Mouse (Mus musculus) forebrain, postnatal 0 days (tissue): Measurements from ENCODE around the gene Mettl4. TPM values are rescaled to one million over a fixed set of nuclear protein-coding genes. Genes with fewer than 3 reads are reported as not detected.
A peak's percentile ranks its signal among the peaks of the same experiment; 100 is the strongest.

Experiments used
- ATAC-seq: fragments of 200-750 bp; cut with Nextera tagmentation; 2 replicates; pipeline ENCODE4 v1.8.0; 2017; ENCODE audit warnings: mild to moderate bottlenecking, moderate library complexity
- DNase-seq: peaks from one replicate; pipeline ENCODE4 v3.0.0-alpha.2; 2015
- H3K27ac ChIP-seq: fragments of 300-500 bp; sonication (generic); 2 replicates; pipeline ENCODE4 v1.5.1; 2014; ENCODE audit warnings: low read depth, mild to moderate bottlenecking, antibody characterized with exemption, low read length, moderate library complexity, mixed read lengths
- H3K27me3 ChIP-seq: fragments of 300-500 bp; sonication (generic); 2 replicates; pipeline ENCODE4 v1.6.1; 2014; ENCODE audit warnings: mild to moderate bottlenecking, low read length, mixed read lengths; ENCODE audit not compliant: insufficient read depth
- H3K36me3 ChIP-seq: fragments of 300-500 bp; sonication (generic); 2 replicates; pipeline ENCODE4 v1.6.1; 2014; ENCODE audit warnings: mild to moderate bottlenecking, moderate library complexity; ENCODE audit not compliant: insufficient read depth
- H3K4me1 ChIP-seq: fragments of 300-500 bp; sonication (generic); 2 replicates; pipeline ENCODE4 v1.6.1; 2014; ENCODE audit warnings: antibody characterized with exemption; ENCODE audit not compliant: insufficient read depth
- H3K4me2 ChIP-seq: fragments of 300-500 bp; sonication (generic); 2 replicates; pipeline ENCODE4 v1.6.1; 2014; ENCODE audit warnings: low read depth, mild to moderate bottlenecking, moderate library complexity
- H3K4me3 ChIP-seq: fragments of 300-500 bp; sonication (generic); 2 replicates; pipeline ENCODE4 v1.5.1; 2014; ENCODE audit warnings: low read depth, low read length, mixed read lengths
- H3K9ac ChIP-seq: fragments of 300-500 bp; sonication (generic); 2 replicates; pipeline ENCODE4 v1.6.1; 2014; ENCODE audit warnings: mild to moderate bottlenecking
- H3K9me3 ChIP-seq: fragments of 300-500 bp; sonication (generic); 2 replicates; pipeline ENCODE4 v1.6.1; 2016; ENCODE audit warnings: low read length
- CTCF ChIP-seq: sonication (generic); IDR thresholded peaks from 2 replicates; pipeline ENCODE4 v1.5.1; 2016; ENCODE audit warnings: antibody characterized with exemption, control low read depth, low read depth
- WGBS: fragments of 180-500 bp; shearing (Covaris S2); extraction: QIAGEN DNeasy Blood & Tissue Kit; methylation state at CpG from one replicate; pipeline ENCODE4 v1.1.7; 2014; 5-methylcytosine and 5-hydroxymethylcytosine counted together
- polyA plus RNA-seq: library from polyadenylated mRNA; unstranded; fragments of >200 nt; fragmentation: Nextera tagmentation; extraction: Ambion mirVana; gene quantifications from 2 replicates; pipeline ENCODE4 v1.2.1, GENCODE M21; 2015
- total RNA-seq: library from RNA; depleted of rRNA; stranded (reverse); fragments of >200 nt; gene quantifications from 2 replicates; pipeline ENCODE4 v1.2.3, GENCODE M21; 2014; rRNA removed

The Mettl4 gene
- total RNA-seq (16.3 and 20.8 TPM in 2 replicates), polyA plus RNA-seq (8.7 and 9.9 TPM in 2 replicates)

DNA sequence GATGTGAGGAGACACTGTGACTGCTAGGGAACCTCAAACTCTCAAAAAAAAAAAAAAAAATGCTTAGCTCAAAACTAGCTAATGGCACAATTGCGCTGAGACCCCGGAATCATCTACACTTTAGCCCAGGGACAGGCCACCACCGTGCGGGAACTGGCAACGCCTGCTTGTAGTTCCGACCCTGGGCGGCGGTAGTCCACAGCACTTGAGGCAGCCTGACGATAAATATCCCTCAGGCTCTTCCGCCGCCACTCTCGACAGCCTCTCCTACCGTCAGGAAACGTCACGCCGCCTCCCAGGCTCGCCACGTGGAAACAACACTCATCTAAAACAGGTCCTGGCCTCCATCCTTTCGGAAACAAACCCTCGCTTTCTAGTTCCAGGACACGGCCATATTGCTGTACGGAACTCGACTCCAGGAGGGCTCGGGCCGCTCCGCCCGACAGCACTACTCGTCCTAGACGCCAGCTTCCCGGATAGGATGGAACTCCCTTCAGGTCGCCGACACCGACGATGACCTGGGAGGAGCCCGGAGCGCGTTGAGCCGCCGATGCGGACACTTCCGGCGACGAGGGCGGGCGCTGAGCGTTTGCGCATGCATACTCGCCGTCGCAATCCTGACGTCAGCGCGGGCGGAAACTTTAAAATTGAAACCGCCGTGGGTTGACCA lies at the start of gene Mettl4:
Gene Mettl4, minus strand, starts transcription at position 554 of the 670 bp plus-strand sequence.
- under 1% methylated on average over 56 of the region's 56 CpGs for WGBS
- peak within 1 kb of the TSS; percentile 64 for H3K4me3 ChIP-seq
- DNase-seq (peak; percentile 94), ATAC-seq (peak; percentile 96)
- H3K27me3 ChIP-seq, result no peaks in the 10 kb centered on the region
- peak within 1 kb of the TSS; percentile 77 for H3K4me2 ChIP-seq
- TF ChIP-seq CTCF, result peak; percentile 46
- no peaks in the 10 kb centered on the region; the same call in none of the 2 replicates for H3K4me1 ChIP-seq
- H3K9me3 ChIP-seq, result no peaks in the 10 kb centered on the region
- no peaks in the 10 kb centered on the region for H3K36me3 ChIP-seq
- peak within 1 kb of the TSS; percentile 76 for H3K9ac ChIP-seq
- peak within 1 kb of the TSS; percentile 92 for H3K27ac ChIP-seq

DNA sequence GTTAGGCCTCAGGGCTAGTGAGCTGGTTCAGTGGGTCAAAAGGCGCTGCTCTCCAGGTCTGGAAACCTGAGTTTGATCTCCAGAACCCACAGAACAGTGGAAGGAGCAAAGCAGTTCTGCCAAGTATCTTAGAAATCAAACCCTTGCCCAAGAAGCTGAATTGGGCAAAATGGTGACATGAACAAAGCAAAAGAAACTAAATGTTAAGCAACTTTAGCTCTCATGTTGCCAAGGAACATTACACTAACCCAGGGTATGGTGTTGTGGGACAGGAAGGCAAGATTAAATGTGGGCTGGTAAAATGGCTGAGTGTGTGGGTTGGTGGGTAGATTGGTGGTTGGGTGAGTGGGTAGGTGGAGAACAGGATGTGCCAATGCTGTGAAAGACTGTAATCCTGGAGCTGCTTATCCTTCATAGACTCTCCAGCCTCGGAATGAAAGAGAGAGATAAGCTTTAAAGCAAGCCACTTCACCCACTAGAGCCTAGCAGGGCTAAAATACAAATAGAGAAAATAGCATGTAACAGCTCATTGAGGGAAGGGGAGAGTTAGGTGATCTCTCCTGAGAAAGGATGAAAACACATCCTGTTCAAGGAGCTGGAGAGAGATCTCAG lies 29.2 kb upstream of the Mettl4 start:
- Histone ChIP-seq H3K27me3 (no peaks in the 10 kb centered on the region), H3K27ac (no peak overlapping the region), H3K4me2 (no peak overlapping the region), H3K36me3 (no peaks in the 10 kb centered on the region), H3K9me3 (no peaks in the 10 kb centered on the region), H3K4me3 (no peak overlapping the region), H3K9ac (no peak overlapping the region), H3K4me1 (no peaks in the 10 kb centered on the region)
- ATAC-seq (no peak), DNase-seq (no peak)
- TF ChIP-seq CTCF, result no peak
- WGBS, result 82% methylated on average over 2 of the region's 2 CpGs

DNA sequence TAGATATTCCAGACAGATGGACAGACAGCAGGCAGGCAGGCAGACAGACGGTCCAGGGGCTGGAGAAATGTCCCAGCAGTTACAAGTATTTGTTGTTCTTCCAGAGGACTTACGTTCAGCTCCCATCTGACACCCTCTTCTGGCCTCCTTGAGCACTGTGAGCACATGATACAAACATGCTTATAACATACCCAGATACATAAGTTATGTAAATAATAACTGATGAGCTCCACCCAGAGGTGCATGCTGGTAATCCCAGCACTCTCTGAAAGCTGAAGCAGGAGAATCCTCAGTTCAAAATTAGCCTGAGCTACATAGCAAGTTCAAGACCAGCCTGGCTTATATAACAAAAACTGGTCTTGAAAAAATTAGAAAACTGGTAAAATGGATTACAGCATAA lies 18.7 kb upstream of the Mettl4 start:
- no peak for DNase-seq
- H3K9me3 ChIP-seq, result no peaks in the 10 kb centered on the region
- no peak overlapping the region for H3K4me3 ChIP-seq
- no peak overlapping the region for H3K4me2 ChIP-seq
- H3K36me3 ChIP-seq, result no peaks in the 10 kb centered on the region
- no peak overlapping the region for H3K27ac ChIP-seq
- H3K9ac ChIP-seq, result no peak overlapping the region
- no peak for TF ChIP-seq CTCF
- 89% methylated on average over 2 of the region's 2 CpGs for WGBS
- H3K27me3 ChIP-seq, result no peaks in the 10 kb centered on the region
- ATAC-seq, result no peak
- H3K4me1 ChIP-seq, result no peaks in the 10 kb centered on the region

DNA sequence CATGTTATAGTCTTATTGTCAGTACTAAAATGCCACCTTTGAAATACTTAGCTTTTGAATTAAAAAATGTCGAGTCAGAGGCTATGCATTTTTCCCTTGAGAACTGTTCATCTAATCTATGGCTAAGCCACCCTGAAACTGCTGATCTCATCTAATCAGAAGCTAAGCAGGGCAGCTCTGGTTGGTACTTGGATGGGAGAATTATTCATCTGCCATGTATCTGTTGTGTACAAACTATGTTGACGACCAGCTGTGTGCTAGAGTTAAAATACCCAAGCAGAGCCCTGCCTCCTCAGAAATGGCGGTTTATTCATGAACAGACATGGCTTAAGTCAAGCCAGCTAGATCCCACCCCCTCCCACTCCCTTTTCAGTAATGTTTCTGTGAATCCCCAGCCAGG lies 14.9 kb upstream of the Mettl4 start:
- Histone ChIP-seq H3K27me3 (no peaks in the 10 kb centered on the region), H3K9me3 (no peaks in the 10 kb centered on the region), H3K4me3 (no peak overlapping the region), H3K4me2 (no peak overlapping the region), H3K36me3 (no peaks in the 10 kb centered on the region), H3K4me1 (no peaks in the 10 kb centered on the region), H3K27ac (no peak overlapping the region), H3K9ac (no peak overlapping the region)
- WGBS, result 75% methylated on average over 3 of the region's 3 CpGs
- TF ChIP-seq CTCF, result no peak
- DNase-seq, result no peak
- ATAC-seq, result 0 out of 2 replicates have a peak, but pooled peaks have one; percentile 45

DNA sequence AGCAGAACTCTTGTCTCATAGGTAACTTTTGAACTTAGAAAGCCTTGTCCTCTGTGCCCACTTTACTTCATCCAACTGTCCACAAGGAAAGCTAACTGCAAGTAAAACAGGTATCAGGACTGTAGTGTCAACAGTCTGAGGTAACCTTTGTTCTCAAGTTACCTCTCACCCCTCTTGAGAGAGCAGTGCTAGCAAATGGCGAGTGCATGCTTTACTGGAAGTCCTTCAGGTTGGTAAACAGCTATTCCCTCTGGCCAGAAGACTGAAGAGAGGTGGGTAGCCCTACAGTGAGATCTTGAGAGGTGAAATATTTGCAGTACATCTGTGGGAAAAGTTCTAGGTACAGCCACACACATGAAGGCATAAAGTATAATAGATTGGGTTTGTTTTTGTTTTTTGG lies 14.2 kb upstream of the Mettl4 start:
- 82% methylated on average over 1 of the region's 1 CpGs for WGBS
- Histone ChIP-seq H3K36me3 (no peaks in the 10 kb centered on the region), H3K9me3 (no peaks in the 10 kb centered on the region), H3K4me3 (no peak overlapping the region), H3K27me3 (no peaks in the 10 kb centered on the region), H3K27ac (no peak overlapping the region), H3K4me2 (no peak overlapping the region), H3K4me1 (no peaks in the 10 kb centered on the region), H3K9ac (no peak overlapping the region)
- TF ChIP-seq CTCF, result no peak
- ATAC-seq (no peak), DNase-seq (no peak)

DNA sequence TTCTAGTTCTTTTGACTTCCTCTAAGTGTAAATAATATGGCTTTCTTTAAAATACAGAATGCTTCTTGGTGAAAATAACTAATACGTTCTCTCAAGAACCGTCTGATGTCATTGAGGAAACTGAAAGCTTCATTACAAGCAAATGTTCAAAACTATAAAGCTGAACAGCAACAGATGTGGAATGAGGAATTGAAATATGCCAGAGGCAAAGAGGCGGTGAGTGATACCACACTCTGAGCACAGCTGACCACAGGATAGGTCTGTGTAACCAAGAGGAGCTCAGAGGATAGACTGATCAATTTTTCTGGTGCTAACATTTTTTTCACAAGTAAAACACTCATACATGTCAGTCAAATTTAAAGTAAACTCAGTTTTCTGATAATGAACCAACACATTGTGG lies 12.6 kb upstream of the Mettl4 start:
- Histone ChIP-seq H3K9me3 (no peaks in the 10 kb centered on the region), H3K27ac (no peak overlapping the region), H3K4me1 (no peaks in the 10 kb centered on the region), H3K9ac (no peak overlapping the region), H3K27me3 (no peaks in the 10 kb centered on the region), H3K4me3 (no peak overlapping the region), H3K4me2 (no peak overlapping the region), H3K36me3 (no peaks in the 10 kb centered on the region)
- 91% methylated on average over 3 of the region's 3 CpGs for WGBS
- ATAC-seq (no peak), DNase-seq (no peak)
- no peak for TF ChIP-seq CTCF

DNA sequence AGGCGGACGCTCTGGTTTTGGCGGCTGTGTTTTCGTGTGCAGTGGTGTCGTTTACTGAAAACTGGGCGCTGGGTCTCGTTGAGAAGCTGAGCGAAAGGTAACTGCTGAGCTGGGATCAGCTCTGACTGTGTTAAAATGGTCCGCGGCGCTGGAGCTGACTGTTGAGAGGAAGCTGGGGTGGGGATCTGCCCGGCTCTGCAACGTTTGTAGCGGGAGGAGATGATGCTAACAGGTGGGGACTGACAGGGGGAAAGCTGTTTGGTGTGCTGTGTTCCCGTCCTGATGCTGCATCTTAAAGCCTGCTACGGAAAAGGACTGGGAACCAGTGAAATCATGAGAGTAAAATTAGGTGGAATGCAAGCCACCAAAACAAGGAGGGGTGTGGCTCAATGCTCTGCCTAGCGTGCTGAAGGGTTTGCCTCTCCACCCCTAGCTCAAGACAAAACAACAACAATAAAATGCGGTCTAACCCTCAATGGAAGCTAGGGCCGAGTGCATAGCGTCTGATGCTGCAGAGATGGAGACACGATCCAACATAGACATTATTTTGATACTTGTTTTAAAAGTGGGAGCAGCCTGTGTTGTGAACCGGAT lies 414 bp upstream of the Mettl4 start:
- WGBS, result 3% methylated on average over 22 of the region's 22 CpGs
- DNase-seq (no peak), ATAC-seq (peak; percentile 10; the same call in 1 of the 2 replicates)
- Histone ChIP-seq H3K9me3 (no peaks in the 10 kb centered on the region), H3K4me2 (peak overlapping the region; percentile 77), H3K27me3 (no peaks in the 10 kb centered on the region), H3K36me3 (no peaks in the 10 kb centered on the region), H3K9ac (peak overlapping the region; percentile 76), H3K27ac (peak overlapping the region; percentile 92; the same call in 1 of the 2 replicates), H3K4me1 (no peaks in the 10 kb centered on the region; the same call in none of the 2 replicates), H3K4me3 (peak overlapping the region; percentile 64)
- no peak for TF ChIP-seq CTCF
